Mouse (Mus musculus) limb, embryonic 10.5 days (tissue): Measurements from ENCODE around the gene Limch1. TPM values are rescaled to one million over a fixed set of nuclear protein-coding genes. Genes with fewer than 3 reads are reported as not detected.
A peak's percentile ranks its signal among the peaks of the same experiment; 100 is the strongest.

Source experiments
- DNase-seq: peaks from one replicate; pipeline ENCODE4 v3.0.0-alpha.2; 2017; ENCODE audit warnings: low spot score
- H3K27ac ChIP-seq: fragments of 300-500 bp; sonication (generic); 2 replicates; pipeline ENCODE4 v1.5.1; 2016; ENCODE audit warnings: mild to moderate bottlenecking
- H3K27me3 ChIP-seq: fragments of 300-500 bp; sonication (generic); 2 replicates; pipeline ENCODE4 v1.6.1; 2016; ENCODE audit warnings: low read depth, mild to moderate bottlenecking; ENCODE audit not compliant: poor library complexity, severe bottlenecking
- H3K36me3 ChIP-seq: fragments of 300-500 bp; sonication (generic); 2 replicates; pipeline ENCODE4 v1.6.1; 2016; ENCODE audit warnings: mild to moderate bottlenecking, moderate library complexity
- H3K4me1 ChIP-seq: fragments of 300-500 bp; sonication (generic); 2 replicates; pipeline ENCODE4 v1.6.1; 2016
- H3K4me3 ChIP-seq: fragments of 300-500 bp; sonication (generic); 2 replicates; pipeline ENCODE4 v1.5.1; 2016; ENCODE audit warnings: mild to moderate bottlenecking, moderate library complexity
- H3K9me3 ChIP-seq: fragments of 300-500 bp; sonication (generic); replicated peaks from 2 replicates; pipeline ENCODE4 v1.6.1; 2016; ENCODE audit warnings: mild to moderate bottlenecking
- WGBS: fragments of 180-500 bp; shearing (Covaris S2); methylation state at CpG from one replicate; pipeline ENCODE4 v1.1.7; 2016; 5-methylcytosine and 5-hydroxymethylcytosine counted together
- polyA plus RNA-seq: library from polyadenylated mRNA; unstranded; fragments of >200 nt; fragmentation: Nextera tagmentation; extraction: Ambion mirVana; gene quantifications from 2 replicates; pipeline ENCODE4 v1.2.1, GENCODE M21; 2016

Gene Limch1
- polyA plus RNA-seq, 1 experiment from 2014 or later = 28.9 TPM

DNA sequence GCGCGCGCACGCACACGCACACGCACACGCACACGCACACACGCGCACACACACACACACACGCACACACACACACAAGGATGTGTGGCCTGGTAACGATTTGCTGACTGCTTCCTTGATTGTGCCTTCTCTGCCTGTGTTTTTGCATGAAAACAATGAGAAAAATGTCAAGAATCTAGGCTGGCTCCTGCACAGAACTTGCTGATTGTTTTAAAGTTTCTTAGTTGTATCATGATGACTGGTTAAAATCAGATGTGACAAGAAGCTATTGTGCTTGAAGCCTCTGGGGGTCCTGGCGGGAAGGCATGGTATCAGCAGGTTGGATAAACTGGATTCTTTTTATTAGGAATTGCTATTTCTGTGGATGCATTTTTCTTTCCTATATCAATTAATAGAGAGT is 137.1 kb downstream of the Limch1 start:
- Histone ChIP-seq H3K36me3 (no peaks in the 10 kb centered on the region), H3K4me1 (peaks cover 31% of the 10 kb centered on the region), H3K4me3 (no peak overlapping the region), H3K27me3 (no peaks in the 10 kb centered on the region), H3K9me3 (no peaks in the 10 kb centered on the region), H3K27ac (0 out of 2 replicates have a peak overlapping the region, but pooled peaks have one; percentile 19)
- WGBS = 90% methylated on average over 13 of the region's 13 CpGs
- DNase-seq = no peak

GRCm38 (mm10) chr5:66884505-66884904 is 138.9 kb downstream of the Limch1 start:
- no peak overlapping the region for H3K4me3 ChIP-seq
- no peaks in the 10 kb centered on the region for H3K36me3 ChIP-seq
- H3K9me3 ChIP-seq = no peaks in the 10 kb centered on the region
- no peak overlapping the region for H3K27ac ChIP-seq
- WGBS = 85% methylated on average over 4 of the region's 4 CpGs
- H3K4me1 ChIP-seq = peaks cover 40% of the 10 kb centered on the region
- no peaks in the 10 kb centered on the region for H3K27me3 ChIP-seq
- no peak for DNase-seq

GRCm38 (mm10) chr5:66886410-66887120 is 140.9 kb downstream of the Limch1 start:
- peak; percentile 36 for DNase-seq
- WGBS = 70% methylated on average over 5 of the region's 5 CpGs
- Histone ChIP-seq H3K4me1 (peaks cover 36% of the 10 kb centered on the region), H3K36me3 (peaks cover 3% of the 10 kb centered on the region; the same call in 1 of the 2 replicates), H3K4me3 (no peak overlapping the region), H3K27me3 (no peaks in the 10 kb centered on the region), H3K27ac (no peak overlapping the region), H3K9me3 (no peaks in the 10 kb centered on the region)

GRCm38 (mm10) chr5:66888061-66888460 is 142.4 kb downstream of the Limch1 start:
- Histone ChIP-seq H3K4me3 (no peak overlapping the region), H3K9me3 (no peaks in the 10 kb centered on the region), H3K27me3 (no peaks in the 10 kb centered on the region), H3K4me1 (peaks cover 21% of the 10 kb centered on the region), H3K27ac (no peak overlapping the region), H3K36me3 (peaks cover 3% of the 10 kb centered on the region; the same call in 1 of the 2 replicates)
- no peak for DNase-seq
- WGBS = 93% methylated on average over 5 of the region's 5 CpGs

GRCm38 (mm10) chr5:66889337-66889736 is 143.7 kb downstream of the Limch1 start:
- WGBS = 90% methylated on average over 11 of the region's 11 CpGs
- Histone ChIP-seq H3K4me3 (no peak overlapping the region), H3K9me3 (no peaks in the 10 kb centered on the region), H3K4me1 (peaks cover 14% of the 10 kb centered on the region), H3K36me3 (peaks cover 3% of the 10 kb centered on the region; the same call in 1 of the 2 replicates), H3K27ac (no peak overlapping the region), H3K27me3 (no peaks in the 10 kb centered on the region)
- DNase-seq = no peak

DNA sequence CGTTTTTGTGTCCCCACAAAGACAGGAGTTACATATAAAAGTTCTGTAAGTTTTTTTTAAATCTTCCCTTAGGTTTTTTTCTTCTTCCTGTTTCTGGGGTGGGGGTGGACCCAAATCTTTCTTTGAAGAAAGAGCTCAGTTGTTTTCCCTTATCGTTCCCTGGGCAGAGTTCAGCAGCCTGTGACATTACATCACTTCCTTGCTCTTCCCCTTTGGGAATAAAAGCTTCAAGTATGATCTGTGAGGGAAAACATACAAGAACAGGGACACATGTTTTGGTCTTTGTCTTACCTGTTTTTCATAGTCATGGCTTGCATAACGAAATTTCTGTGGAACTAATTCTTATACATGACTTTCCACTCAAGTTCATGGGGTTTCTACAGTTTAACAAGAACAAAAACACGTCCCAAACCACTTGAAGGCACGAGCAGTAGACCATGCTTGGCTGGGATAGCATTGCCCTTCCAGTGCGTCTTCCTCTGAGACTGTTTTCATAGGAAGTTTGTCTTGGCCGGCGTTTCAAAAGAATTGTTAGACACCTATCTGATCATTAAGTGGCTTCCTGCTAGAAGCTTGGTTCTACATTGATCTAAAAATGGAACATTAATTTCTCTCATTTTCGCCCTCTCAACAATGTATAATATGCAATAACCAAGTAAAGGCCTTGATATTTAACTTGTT is 150.0 kb downstream of the Limch1 start:
- H3K36me3 ChIP-seq = peaks cover under 1% of the 10 kb centered on the region; the same call in 1 of the 2 replicates
- H3K27me3 ChIP-seq = no peaks in the 10 kb centered on the region
- no peaks in the 10 kb centered on the region for H3K9me3 ChIP-seq
- 0 out of 2 replicates have a peak, but pooled peaks cover 5% of the 10 kb centered on the region for H3K4me1 ChIP-seq
- H3K4me3 ChIP-seq = no peak overlapping the region
- no peak for DNase-seq
- no peak overlapping the region for H3K27ac ChIP-seq
- 87% methylated on average over 9 of the region's 9 CpGs for WGBS

- no peak for DNase-seq
- Histone ChIP-seq H3K36me3 (no peaks in the 10 kb centered on the region), H3K4me1 (0 out of 2 replicates have a peak, but pooled peaks cover 5% of the 10 kb centered on the region), H3K9me3 (no peaks in the 10 kb centered on the region), H3K4me3 (no peak overlapping the region), H3K27me3 (no peaks in the 10 kb centered on the region), H3K27ac (no peak overlapping the region)
- 91% methylated on average over 5 of the region's 5 CpGs for WGBS
Observed at GRCm38 (mm10) chr5:66897584-66897983, 152.0 kb downstream of the Limch1 start.

GRCm38 (mm10) chr5:66898252-66898651 is 152.6 kb downstream of the Limch1 start:
- Histone ChIP-seq H3K9me3 (no peaks in the 10 kb centered on the region), H3K4me3 (no peak overlapping the region), H3K4me1 (0 out of 2 replicates have a peak, but pooled peaks cover 5% of the 10 kb centered on the region), H3K36me3 (no peaks in the 10 kb centered on the region), H3K27ac (no peak overlapping the region), H3K27me3 (no peaks in the 10 kb centered on the region)
- no peak for DNase-seq
- 64% methylated on average over 1 of the region's 1 CpGs for WGBS

- 89% methylated on average over 9 of the region's 9 CpGs for WGBS
- Histone ChIP-seq H3K27ac (no peak overlapping the region), H3K4me3 (no peak overlapping the region), H3K27me3 (no peaks in the 10 kb centered on the region), H3K4me1 (0 out of 2 replicates have a peak, but pooled peaks cover 5% of the 10 kb centered on the region), H3K36me3 (no peaks in the 10 kb centered on the region), H3K9me3 (no peaks in the 10 kb centered on the region)
- DNase-seq = no peak
Observed at GRCm38 (mm10) chr5:66898811-66899430, 153.3 kb downstream of the Limch1 start.

GRCm38 (mm10) chr5:66901116-66901515 is 155.5 kb downstream of the Limch1 start:
- H3K4me3 ChIP-seq = no peak overlapping the region
- DNase-seq = no peak
- no peaks in the 10 kb centered on the region for H3K9me3 ChIP-seq
- WGBS = 93% methylated on average over 4 of the region's 4 CpGs
- no peaks in the 10 kb centered on the region for H3K36me3 ChIP-seq
- no peaks in the 10 kb centered on the region for H3K27me3 ChIP-seq
- no peak overlapping the region for H3K27ac ChIP-seq
- H3K4me1 ChIP-seq = 0 out of 2 replicates have a peak, but pooled peaks cover 5% of the 10 kb centered on the region

- Histone ChIP-seq H3K36me3 (no peaks in the 10 kb centered on the region), H3K4me3 (no peak overlapping the region), H3K27me3 (no peaks in the 10 kb centered on the region), H3K9me3 (no peaks in the 10 kb centered on the region), H3K27ac (no peak overlapping the region), H3K4me1 (0 out of 2 replicates have a peak, but pooled peaks cover 2% of the 10 kb centered on the region)
- DNase-seq = no peak
- WGBS = 82% methylated on average over 6 of the region's 6 CpGs
Observed at GRCm38 (mm10) chr5:66904835-66905234, 159.2 kb downstream of the Limch1 start.

- no peak for DNase-seq
- peaks cover 8% of the 10 kb centered on the region; the same call in 1 of the 2 replicates for H3K4me1 ChIP-seq
- H3K36me3 ChIP-seq = no peaks in the 10 kb centered on the region
- H3K27me3 ChIP-seq = no peaks in the 10 kb centered on the region
- no peak overlapping the region for H3K4me3 ChIP-seq
- H3K9me3 ChIP-seq = no peaks in the 10 kb centered on the region
- 90% methylated on average over 9 of the region's 9 CpGs for WGBS
- H3K27ac ChIP-seq = no peak overlapping the region
Observed at GRCm38 (mm10) chr5:66908883-66909282, 163.3 kb downstream of the Limch1 start.

DNA sequence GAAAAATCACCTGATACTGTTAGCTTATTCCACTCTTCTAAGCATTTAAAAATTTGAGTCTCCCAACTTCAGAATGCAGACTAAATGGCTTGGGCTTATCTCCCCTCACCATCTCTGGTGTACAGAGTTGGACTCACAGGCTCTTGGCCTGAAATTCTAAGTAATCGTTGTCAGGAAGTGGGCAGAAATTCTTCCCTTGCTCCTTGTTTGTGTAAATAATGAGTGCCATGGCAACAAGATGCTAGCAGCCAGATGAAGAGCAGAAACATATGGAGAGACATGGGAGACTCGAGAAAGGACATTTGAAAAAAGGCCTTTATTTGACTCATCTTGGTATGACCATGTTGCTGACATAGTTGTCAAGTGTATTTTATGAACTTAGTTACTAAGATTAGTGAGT is 164.3 kb downstream of the Limch1 start:
- DNase-seq = no peak

More for the DNA sequence above, 164.3 kb downstream of the Limch1 start:
- Histone ChIP-seq H3K4me3 (no peak overlapping the region), H3K4me1 (peaks cover 12% of the 10 kb centered on the region), H3K27me3 (no peaks in the 10 kb centered on the region), H3K36me3 (no peaks in the 10 kb centered on the region), H3K9me3 (no peaks in the 10 kb centered on the region), H3K27ac (no peak overlapping the region)
- whole genome bisulfite sequencing = 69% methylated on average over 2 of the region's 2 CpGs
